Mouse (Mus musculus): ENCODE measurements around the gene Tst.

GRCm38 (mm10) chr15:78401921-78402320 is 3.8 kb downstream of the Tst start:
- TF ChIP-seq CTCF (IDR thresholded peaks at IDR 0.05; ENCODE audit: control insufficient read depth, insufficient read depth, low read length) (no peak), POLR2A (IDR thresholded peaks at IDR 0.05; ENCODE audit: borderline replicate concordance, control insufficient read depth, low read depth, low read length) (no peak)

All from bone marrow, adult 2 months (tissue).